Mouse (Mus musculus): ENCODE results near the gene Tex33. TPM values are rescaled to one million over a fixed set of nuclear protein-coding genes. Genes with fewer than 3 reads are reported as not detected.

Tex33 gene
- polyA plus RNA-seq (2017; shearing (Covaris generic)): not detected

DNA sequence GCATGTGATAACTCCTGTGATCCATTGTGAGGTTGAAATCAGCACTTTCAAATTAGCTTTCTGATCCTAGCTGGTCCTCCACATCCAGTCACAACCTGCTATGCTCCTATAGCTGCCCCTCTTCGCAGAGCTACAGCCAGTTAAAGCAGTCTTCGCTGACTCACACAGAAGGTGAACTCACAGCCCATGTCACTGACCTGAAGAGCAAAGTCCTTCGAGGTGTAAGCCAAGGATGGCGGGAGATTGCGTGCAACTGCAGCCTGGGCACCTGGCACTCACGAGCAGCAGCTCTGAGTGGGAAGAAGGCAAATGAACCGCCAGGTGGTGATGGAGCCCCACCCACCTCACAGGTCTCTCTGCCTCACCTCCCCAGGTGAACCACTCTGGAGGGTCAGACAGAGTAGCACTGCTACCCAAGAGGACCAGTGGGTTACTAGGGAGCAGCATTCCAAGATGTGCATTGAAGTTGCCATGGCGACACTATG lies at the start of gene Tex33:
Tex33 (minus strand) TSS at position 435 of the 485 bp plus-strand sequence.

DNA sequence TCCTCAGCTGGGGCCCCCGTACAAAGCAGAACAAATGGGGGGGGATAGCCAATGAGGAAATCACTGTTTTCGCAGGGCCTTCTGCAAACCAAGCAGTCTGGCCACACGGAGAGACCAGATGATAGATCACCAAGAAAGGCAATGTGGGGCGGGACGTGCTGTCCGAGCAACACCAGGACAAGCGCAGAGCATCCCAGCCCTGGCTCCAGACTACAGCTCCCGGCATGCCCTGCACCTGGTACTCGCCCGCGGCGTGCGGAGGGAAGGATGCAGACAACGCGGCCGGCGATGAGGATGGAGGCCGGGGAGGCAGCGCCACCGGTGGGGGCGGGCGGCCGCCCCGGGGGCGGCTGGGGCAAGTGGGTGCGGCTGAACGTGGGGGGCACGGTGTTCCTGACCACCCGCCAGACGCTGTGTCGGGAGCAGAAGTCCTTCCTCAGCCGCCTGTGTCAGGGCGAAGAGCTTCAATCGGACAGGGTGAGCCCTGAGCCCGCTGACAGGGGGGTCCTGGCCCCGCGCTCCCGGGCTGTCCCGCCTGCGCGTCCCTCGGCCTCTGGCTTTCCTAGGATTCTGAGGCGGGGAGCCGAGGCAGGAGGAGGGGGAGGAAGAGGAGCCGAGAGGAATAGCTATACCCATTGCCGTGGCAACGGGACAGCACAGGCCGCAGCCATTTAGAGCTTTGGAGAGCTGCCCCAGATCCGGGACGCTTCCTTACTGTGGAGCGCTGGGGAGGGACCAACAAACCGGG lies 32.9 kb upstream of the Tex33 start, which contains the start of gene Kctd17:
Kctd17 (plus strand) TSS at position 174 of the 748 bp plus-strand sequence.

DNA sequence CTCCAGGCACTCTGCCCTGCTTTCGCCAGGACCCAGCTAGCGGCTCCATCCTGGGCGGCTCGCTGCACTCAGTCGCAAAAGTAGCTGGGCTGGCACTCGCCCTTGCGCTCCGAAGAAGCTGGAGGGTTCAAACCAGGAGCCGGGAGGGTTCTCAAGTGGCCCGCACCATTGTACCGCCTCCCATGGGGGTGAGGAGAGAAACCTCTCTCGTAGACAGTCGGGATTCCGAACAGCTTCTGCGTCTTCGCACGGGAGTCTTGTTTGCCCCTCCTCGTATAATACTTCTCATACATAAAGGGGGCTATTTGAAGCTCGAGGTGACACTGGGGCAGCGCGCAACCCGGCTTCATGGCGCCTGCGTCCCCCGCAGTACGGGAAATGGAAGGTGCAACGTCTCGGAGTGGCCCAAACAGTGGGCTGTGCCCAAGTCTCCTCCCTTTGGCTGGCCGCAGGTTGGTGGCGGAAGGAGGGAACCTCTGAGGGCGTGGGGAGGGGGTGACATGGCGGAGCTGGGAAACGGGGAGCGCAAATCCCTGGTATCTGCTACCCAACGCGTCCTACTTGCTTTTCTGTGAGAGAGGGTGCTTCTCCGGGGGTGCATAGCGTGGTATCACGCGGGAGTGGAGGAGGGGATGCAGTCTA lies 10.7 kb upstream of the Tex33 start, which contains the start of gene Mpst:
Mpst (plus strand) TSS at position 124 of the 642 bp plus-strand sequence.

DNA sequence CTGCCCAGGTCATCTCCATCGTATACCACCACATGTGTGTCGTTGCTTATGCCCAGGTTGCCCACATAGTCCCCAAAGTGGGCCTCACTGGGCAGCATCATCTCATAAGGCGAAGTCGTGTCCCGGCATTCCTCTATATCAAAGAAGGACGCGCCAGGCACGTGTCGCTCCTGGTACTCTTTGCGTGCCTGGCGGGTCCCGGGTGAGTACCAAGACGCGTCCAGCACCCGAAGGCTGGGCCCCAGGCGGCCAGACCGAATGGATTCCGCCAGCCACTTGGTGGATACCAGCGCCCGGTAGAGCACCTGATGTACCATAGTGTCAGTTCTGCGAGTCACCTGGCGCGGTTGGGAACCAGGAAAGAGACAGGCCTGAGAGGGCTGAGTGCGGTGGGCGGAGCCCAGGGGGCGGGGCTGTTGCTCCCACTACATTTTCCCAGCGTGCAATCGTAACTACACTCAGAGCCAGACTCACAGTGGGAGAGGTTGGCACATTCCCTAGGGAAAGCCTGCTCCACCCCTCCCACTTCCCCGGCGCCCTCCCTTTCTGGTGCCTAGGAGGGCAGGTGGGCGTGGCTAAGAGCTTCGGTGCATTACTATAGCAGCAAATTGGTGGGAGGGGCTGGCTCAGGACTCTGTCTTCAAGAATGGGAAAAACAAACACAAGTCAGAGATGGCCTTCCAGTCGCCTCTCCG lies 10.0 kb upstream of the Tex33 start, which contains the start of gene Tst:
Tst (minus strand) TSS at position 391 of the 695 bp plus-strand sequence.

Other genes with a start within 250 kb of the Tex33 start
- gene Ift27, start 221.8 kb downstream of the Tex33 start, polyA plus RNA-seq (2017; shearing (Covaris generic)): 40.1 TPM
- not detected for gene Pvalb, start 189.5 kb downstream of the Tex33 start, polyA plus RNA-seq (2017; shearing (Covaris generic))
- gene Ncf4, start 151.1 kb downstream of the Tex33 start, polyA plus RNA-seq (2017; shearing (Covaris generic)): 94.7 TPM
- gene Csf2rb2, start 90.2 kb downstream of the Tex33 start, polyA plus RNA-seq (2017; shearing (Covaris generic)): not detected
- gene Csf2rb, start 70.2 kb downstream of the Tex33 start, polyA plus RNA-seq (2017; shearing (Covaris generic)): not detected
- gene Tst, start 10.0 kb upstream of the Tex33 start, polyA plus RNA-seq (2017; shearing (Covaris generic)): 0.36 TPM
- gene Mpst, start 10.5 kb upstream of the Tex33 start, polyA plus RNA-seq (2017; shearing (Covaris generic)): 5.0 TPM
- gene Kctd17, start 32.7 kb upstream of the Tex33 start, polyA plus RNA-seq (2017; shearing (Covaris generic)): 16.4 TPM
- not detected for gene Tmprss6, start 72.7 kb upstream of the Tex33 start, polyA plus RNA-seq (2017; shearing (Covaris generic))
- 461 TPM for gene Il2rb, start 99.4 kb upstream of the Tex33 start, polyA plus RNA-seq (2017; shearing (Covaris generic))
- 0.85 TPM for gene C1qtnf6, start 135.5 kb upstream of the Tex33 start, polyA plus RNA-seq (2017; shearing (Covaris generic))
- not detected for gene Sstr3, start 148.8 kb upstream of the Tex33 start, polyA plus RNA-seq (2017; shearing (Covaris generic))
- 1,705 TPM for gene Rac2, start 176.9 kb upstream of the Tex33 start, polyA plus RNA-seq (2017; shearing (Covaris generic))
- gene Cyth4, start 201.1 kb upstream of the Tex33 start, polyA plus RNA-seq (2017; shearing (Covaris generic)): 224 TPM

All from effector memory CD4-positive, alpha-beta T cell, adult 5 months (primary cell).